ENCODE assay signal across 8 mouse cellular contexts in the genomic region with DNA sequence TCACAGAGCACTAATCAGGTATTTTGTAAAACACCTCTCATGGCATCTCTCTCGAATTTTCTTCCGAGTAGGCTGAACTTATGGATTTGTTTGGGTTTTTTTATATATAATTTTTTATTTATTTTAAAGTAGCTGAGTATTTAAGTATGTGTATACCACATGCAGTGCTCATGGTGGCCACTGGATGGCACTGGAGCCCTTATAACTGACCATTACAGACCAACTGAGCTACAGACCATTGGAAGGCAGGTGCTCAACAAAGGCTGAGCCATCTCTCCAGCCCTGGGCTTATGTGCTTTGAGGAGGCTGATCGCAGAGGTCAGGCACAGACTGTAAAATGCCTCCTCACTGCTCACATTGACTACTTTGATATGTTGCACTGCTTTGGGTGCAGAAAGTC. TPM values are rescaled to one million over a fixed set of nuclear protein-coding genes. Genes with fewer than 3 reads are reported as not detected.
DNase-seq lines count a peak whose midpoint lies in the region; ATAC-seq and TF ChIP-seq lines count a peak whose summit lies in the region.

No protein-coding gene starts in this region.

- H3K9ac ChIP-seq in limb, embryonic 11.5 days (ENCODE audit: low read length), result no peak overlapping the region

- no peak for ATAC-seq in limb, embryonic 11.5 days (ENCODE audit: insufficient number of reproducible peaks, low FRiP score, low TSS enrichment, low read depth)

- H3K36me3 ChIP-seq in limb, embryonic 11.5 days (ENCODE audit: control insufficient read depth, insufficient read depth, low read length), result no peaks in the 10 kb centered on the region

- no peak overlapping the region for H3K27ac ChIP-seq in limb, embryonic 11.5 days (replicated peaks; ENCODE audit: low read depth, low read length)

- H3K4me2 ChIP-seq in limb, embryonic 11.5 days (ENCODE audit: low read depth, severe bottlenecking), result no peak overlapping the region

- WGBS in limb, embryonic 11.5 days, result 62% methylated on average over 3 of the region's 3 CpGs

- peak; percentile 63; the same call in 1 of the 2 replicates for TF ChIP-seq CTCF in brain, embryonic 14.5 days (IDR thresholded peaks at IDR 0.05; ENCODE audit: borderline replicate concordance, extremely low read depth, insufficient read depth, insufficient read length)

- H3K27me3 ChIP-seq in limb, embryonic 11.5 days (ENCODE audit: control insufficient read depth, insufficient read depth, low read length), result no peaks in the 10 kb centered on the region

- TF ChIP-seq POLR2A in brain, embryonic 14.5 days (IDR thresholded peaks at IDR 0.05; ENCODE audit: borderline replicate concordance, extremely low read depth, insufficient read depth, insufficient read length, poor library complexity, severe bottlenecking), result no peak

- H3K4me1 ChIP-seq in limb, embryonic 11.5 days (ENCODE audit: control insufficient read depth, insufficient read depth, low read length), result no peaks in the 10 kb centered on the region

- no peaks in the 10 kb centered on the region for H3K9me3 ChIP-seq in limb, embryonic 11.5 days (ENCODE audit: control insufficient read depth, low read length)

- DNase-seq in right cerebral cortex, adult 18-20 months, result peak; percentile 42
- no peak for DNase-seq in right cerebral cortex, postnatal 25 days
- DNase-seq in brain, embryonic 14.5 days (ENCODE audit: low read depth), result peak; percentile 71
- DNase-seq in frontal cortex, postnatal 10 days (ENCODE audit: low spot score in 2 of 2), result peak; percentile 48 to 64
- DNase-seq in kidney, adult 18-20 months, result peak; percentile 86
- peak; percentile 73 for DNase-seq in limb, embryonic 11.5 days (ENCODE audit: low spot score)
- DNase-seq in ovary, adult 18-20 months (ENCODE audit: low spot score), result peak; percentile 16
- DNase-seq in thymus, postnatal 14 days, result peak; percentile 88

- H3K4me3 ChIP-seq in limb, embryonic 11.5 days (ENCODE audit: low read depth, low read length), result no peak overlapping the region

RNA-seq across cellular contexts. Expression of gene Capn3, which starts 22.8 kb away (rescaled TPM):
- 1.2 and 1.3 TPM in 2 replicates for polyA plus RNA-seq in brain, embryonic 14.5 days (2012; rRNA removed)
- 0.95 and 1.0 TPM in 2 replicates for polyA plus RNA-seq in limb, embryonic 11.5 days (2014; fragmentation: Nextera tagmentation; extraction: Ambion mirVana)
